Mouse (Mus musculus) cerebellum, adult 2 months (tissue): ENCODE data around the gene Prx. TPM values are rescaled to one million over a fixed set of nuclear protein-coding genes. Genes with fewer than 3 reads are reported as not detected.

Experiments
- DNase-seq, 2 experiments: peaks; one replicate each; pipeline ENCODE4 v3.0.0; 2021
- H3K27ac ChIP-seq: fragments of 200-500 bp; 2 replicates; pipeline ENCODE4 v1.5.1; 2012; ENCODE audit warnings: low read length, control low read depth, inconsistent platforms; ENCODE audit not compliant: insufficient read depth
- H3K27me3 ChIP-seq: fragments of 200-500 bp; 2 replicates; pipeline ENCODE4 v1.6.1; 2012; ENCODE audit warnings: inconsistent platforms, mild to moderate bottlenecking, low read length, moderate library complexity; ENCODE audit not compliant: control insufficient read depth, insufficient read depth
- H3K4me1 ChIP-seq: fragments of 200-500 bp; 2 replicates; pipeline ENCODE4 v1.6.1; 2011; ENCODE audit warnings: low read length; ENCODE audit not compliant: control insufficient read depth, insufficient read depth
- H3K4me3 ChIP-seq: fragments of 200-500 bp; replicated peaks from 2 replicates; pipeline ENCODE3; 2011; ENCODE audit warnings: mild to moderate bottlenecking, low read depth, low read length, control low read depth; ENCODE audit not compliant: insufficient read depth
- CTCF ChIP-seq: fragments of 200-500 bp; IDR thresholded peaks from 2 replicates; pipeline ENCODE4 v1.5.1; 2011; ENCODE audit warnings: low read depth, mild to moderate bottlenecking, control low read depth, low read length, moderate library complexity, borderline replicate concordance; ENCODE audit not compliant: insufficient read depth
- POLR2A ChIP-seq: fragments of 200-500 bp; IDR thresholded peaks from 2 replicates; pipeline ENCODE4 v1.6.1; 2011; ENCODE audit warnings: low read length, control low read depth, borderline replicate concordance; ENCODE audit not compliant: insufficient read depth
- WGBS: fragments of 180-500 bp; shearing (Covaris S2); methylation state at CpG from one replicate; pipeline ENCODE4 v1.1.7; 2018; 5-methylcytosine and 5-hydroxymethylcytosine counted together
- polyA plus RNA-seq: library from polyadenylated mRNA; depleted of rRNA; stranded (reverse); fragments of >200 nt; gene quantifications from 2 replicates; pipeline ENCODE4 v1.2.3, GENCODE M21; 2012; rRNA removed

The Prx gene
- 0.34 and 0.43 TPM in 2 replicates for polyA plus RNA-seq

DNA sequence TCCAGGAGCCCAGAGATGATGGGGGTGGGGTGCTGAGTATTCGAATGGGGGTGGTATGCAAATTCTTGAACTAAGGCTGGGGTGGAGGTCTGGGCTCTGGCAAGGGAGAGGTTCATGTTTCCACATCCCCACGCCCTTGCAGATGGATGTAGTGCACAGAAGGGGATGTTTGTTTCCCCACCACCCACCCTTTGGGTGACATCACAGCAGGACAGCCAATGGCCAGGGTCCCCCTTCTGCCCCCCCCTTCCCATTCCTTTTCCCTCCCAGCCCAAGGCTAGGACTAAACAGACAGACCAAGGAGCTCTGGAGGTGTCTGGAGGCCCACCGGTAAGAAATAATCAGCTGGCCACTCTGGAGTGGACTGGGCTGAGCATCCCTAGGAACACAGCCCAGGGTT, at the start of gene Prx:
Prx (plus strand) TSS at position 289 of the 400 bp plus-strand sequence.
- Histone ChIP-seq H3K27me3 (no peaks in the 10 kb centered on the region), H3K27ac (no peak within 1 kb of the TSS), H3K4me3 (no peak within 1 kb of the TSS), H3K4me1 (no peaks in the 10 kb centered on the region; the same call in 1 of the 2 replicates)
- DNase-seq: no peak
- TF ChIP-seq POLR2A (no peak), CTCF (no peak)
- WGBS: 62% methylated on average over 3 of the region's 3 CpGs

DNA sequence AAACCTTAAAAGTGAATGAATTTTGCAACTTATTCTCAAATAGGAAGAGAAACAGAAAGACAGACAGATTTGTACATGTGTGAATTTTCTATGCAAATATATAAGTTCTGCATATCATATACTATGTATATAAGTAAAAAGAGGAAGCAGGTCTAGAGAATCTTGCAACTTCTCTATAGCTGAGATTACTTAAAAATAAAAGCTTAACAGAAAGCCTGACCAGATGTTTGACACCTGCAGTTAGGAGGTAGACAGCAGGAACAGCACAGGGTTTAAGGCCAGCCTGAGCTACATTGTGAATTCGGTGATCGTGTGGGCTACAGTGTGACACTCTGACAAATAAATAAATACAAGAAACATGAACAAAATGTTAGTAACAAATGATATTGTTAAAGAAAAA, 47.8 kb upstream of the Prx start:
- Histone ChIP-seq H3K4me1 (peaks cover 5% of the 10 kb centered on the region; the same call in 1 of the 2 replicates), H3K27me3 (no peaks in the 10 kb centered on the region), H3K27ac (no peak overlapping the region), H3K4me3 (no peak overlapping the region)
- 95% methylated on average over 2 of the region's 2 CpGs for WGBS
- TF ChIP-seq POLR2A (no peak), CTCF (no peak)
- DNase-seq: no peak

DNA sequence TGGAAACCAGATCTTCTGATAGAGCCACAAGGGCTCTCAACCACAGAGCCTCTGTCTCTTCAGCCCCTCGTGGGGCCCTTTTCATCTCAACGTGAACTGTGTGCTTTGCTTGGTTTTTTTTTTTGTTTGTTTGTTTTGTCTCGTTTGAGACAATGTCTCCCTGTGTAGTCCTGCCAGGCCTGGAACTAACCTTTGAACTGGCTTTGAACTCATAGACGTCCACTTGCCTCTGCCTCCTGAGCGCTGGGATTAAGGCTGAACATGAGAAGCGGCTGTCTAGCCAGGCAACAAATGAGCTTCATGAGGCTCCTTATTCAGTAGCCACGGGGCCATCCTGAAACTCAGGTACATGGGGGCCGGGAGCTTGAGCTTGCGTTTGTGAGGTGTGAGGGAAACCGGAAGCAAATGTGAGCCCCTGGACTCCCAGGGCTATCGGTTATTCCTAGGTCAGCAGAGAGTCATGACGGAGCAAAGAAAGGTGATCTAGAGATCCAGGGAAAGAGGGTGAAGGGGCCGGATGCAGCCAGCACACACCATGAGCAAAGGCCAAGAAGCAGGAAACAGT, 46.8 kb upstream of the Prx start:
- no peak overlapping the region for H3K4me3 ChIP-seq
- H3K27ac ChIP-seq: no peak overlapping the region
- no peak for DNase-seq
- H3K4me1 ChIP-seq: no peaks in the 10 kb centered on the region; the same call in 1 of the 2 replicates
- H3K27me3 ChIP-seq: no peaks in the 10 kb centered on the region
- 68% methylated on average over 13 of the region's 13 CpGs for WGBS
- TF ChIP-seq POLR2A: no peak
- no peak for TF ChIP-seq CTCF

DNA sequence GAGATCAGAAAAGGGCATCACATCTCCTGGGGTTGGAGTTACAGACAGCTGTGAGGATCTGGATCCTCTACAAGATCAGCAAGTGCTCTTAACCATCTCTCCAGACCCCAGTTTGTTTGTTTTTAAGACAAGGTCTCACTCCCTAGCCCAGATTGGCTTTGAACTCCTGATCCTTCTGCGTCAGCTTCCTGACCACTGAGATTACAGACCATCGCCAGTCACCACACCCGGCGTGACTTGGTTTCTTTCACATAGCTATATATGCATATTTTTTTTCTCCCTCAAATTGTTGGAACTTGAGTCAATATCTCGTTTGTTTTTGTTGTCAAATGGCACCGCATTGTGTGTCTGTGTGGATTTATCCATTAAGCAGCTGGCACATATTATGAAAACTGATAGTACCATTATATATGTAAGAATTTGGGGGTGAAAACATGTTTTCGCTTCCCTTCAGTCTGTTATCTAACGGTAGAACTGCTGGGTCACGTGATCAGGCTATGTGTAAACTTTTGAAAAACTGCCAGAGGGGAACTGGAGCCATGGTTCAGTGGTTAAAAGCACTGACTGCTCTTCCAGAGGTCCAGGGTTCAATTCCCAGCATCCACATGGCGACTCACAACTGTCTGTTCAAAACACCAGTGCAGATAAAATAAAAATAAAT, 44.5 kb upstream of the Prx start:
- Histone ChIP-seq H3K27me3 (no peaks in the 10 kb centered on the region), H3K27ac (no peak overlapping the region), H3K4me3 (no peak overlapping the region), H3K4me1 (no peaks in the 10 kb centered on the region)
- no peak for DNase-seq
- WGBS: 82% methylated on average over 10 of the region's 10 CpGs
- TF ChIP-seq CTCF (no peak), POLR2A (no peak)

DNA sequence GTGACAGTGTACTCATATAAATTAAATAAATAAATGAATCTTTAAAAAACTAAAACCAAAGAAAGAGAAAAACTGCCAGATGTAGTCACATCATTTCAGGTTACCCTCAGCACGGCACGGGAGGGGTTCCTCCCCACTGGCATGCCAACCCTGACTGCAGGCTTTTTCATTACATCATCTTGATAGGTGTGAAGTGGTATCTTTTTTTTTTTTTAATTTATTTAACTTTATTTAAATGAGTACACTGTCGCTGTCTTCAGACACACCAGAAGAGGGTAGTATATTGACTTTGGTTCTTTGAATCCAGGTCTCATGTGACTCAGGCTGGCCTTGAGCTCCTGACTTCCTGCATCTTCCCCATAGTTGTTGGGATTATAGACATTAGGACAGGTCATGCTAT, 43.9 kb upstream of the Prx start:
- Histone ChIP-seq H3K4me3 (no peak overlapping the region), H3K27ac (no peak overlapping the region), H3K27me3 (no peaks in the 10 kb centered on the region), H3K4me1 (no peaks in the 10 kb centered on the region)
- TF ChIP-seq POLR2A: no peak
- no peak for TF ChIP-seq CTCF
- no peak for DNase-seq
- 93% methylated on average over 3 of the region's 3 CpGs for WGBS

DNA sequence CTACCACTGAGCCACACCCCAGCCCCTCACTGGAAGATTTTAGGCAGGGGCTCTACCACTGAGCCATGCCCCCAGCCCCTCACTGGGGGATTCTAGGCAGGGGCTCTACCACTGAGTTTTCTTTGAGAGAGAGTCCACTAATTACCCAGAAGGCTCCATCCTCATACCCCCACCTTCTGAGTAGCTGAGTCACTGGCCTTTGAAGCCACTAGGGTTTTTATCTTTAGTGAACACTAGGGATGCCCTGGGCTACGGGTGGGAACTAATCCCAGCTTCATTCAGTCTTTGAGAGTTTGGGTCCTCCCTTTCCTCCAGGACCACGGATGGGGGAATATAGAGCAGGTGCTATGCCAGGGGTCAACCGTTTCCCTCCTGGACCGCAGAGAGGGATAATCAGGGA, 40.5 kb upstream of the Prx start:
- 89% methylated on average over 4 of the region's 4 CpGs for WGBS
- TF ChIP-seq POLR2A (no peak), CTCF (no peak)
- no peaks in the 10 kb centered on the region for H3K27me3 ChIP-seq
- H3K27ac ChIP-seq: no peak overlapping the region
- H3K4me3 ChIP-seq: no peak overlapping the region
- no peaks in the 10 kb centered on the region for H3K4me1 ChIP-seq
- no peak for DNase-seq

DNA sequence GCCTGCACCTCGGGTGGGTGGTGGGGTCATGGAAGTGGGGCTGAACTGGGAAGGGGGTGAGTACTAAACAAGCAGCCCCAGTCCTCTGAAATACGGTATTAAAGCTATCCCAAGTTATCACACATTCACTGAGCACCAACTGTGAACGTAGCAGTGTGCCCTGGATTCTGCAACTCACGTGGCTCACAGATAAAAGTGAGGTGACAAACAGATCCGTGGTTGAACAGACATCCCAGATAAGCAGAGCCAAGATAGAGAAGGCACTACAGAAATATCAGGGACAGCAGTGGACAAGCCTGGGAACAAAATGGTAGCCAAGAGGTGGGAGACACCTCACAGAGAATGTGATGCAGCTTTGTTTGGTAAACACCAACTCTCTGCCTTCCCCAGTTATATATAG, 39.5 kb upstream of the Prx start:
- H3K4me3 ChIP-seq: no peak overlapping the region
- DNase-seq: no peak
- H3K27me3 ChIP-seq: no peaks in the 10 kb centered on the region
- TF ChIP-seq POLR2A: no peak
- no peak for TF ChIP-seq CTCF
- WGBS: 92% methylated on average over 5 of the region's 5 CpGs
- H3K27ac ChIP-seq: no peak overlapping the region
- no peaks in the 10 kb centered on the region for H3K4me1 ChIP-seq

DNA sequence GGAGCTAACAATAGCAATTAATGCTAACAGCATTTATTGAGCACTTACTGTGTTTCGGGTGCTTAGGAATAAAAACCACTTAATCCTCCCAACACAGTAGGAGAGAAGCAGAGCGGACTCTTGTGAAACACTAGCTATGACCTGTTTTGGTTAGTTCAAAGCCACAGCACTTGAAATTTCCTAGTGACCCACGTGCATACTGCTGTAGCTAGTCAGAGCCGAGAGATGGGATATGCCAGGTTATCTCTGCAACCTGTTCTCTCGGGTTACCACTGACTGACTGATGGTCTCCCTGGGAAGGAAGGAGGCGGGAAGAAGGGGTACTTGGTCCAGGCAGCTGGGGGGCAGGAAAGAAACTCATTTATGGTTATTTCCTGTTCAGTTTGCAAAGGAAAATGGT, 38.6 kb upstream of the Prx start:
- no peaks in the 10 kb centered on the region for H3K4me1 ChIP-seq
- H3K27ac ChIP-seq: no peak overlapping the region
- H3K27me3 ChIP-seq: no peaks in the 10 kb centered on the region
- WGBS: 88% methylated on average over 6 of the region's 6 CpGs
- TF ChIP-seq CTCF (no peak), POLR2A (no peak)
- H3K4me3 ChIP-seq: no peak overlapping the region
- no peak for DNase-seq
